Mouse (Mus musculus): ENCODE results near the gene Tmem243.

DNA sequence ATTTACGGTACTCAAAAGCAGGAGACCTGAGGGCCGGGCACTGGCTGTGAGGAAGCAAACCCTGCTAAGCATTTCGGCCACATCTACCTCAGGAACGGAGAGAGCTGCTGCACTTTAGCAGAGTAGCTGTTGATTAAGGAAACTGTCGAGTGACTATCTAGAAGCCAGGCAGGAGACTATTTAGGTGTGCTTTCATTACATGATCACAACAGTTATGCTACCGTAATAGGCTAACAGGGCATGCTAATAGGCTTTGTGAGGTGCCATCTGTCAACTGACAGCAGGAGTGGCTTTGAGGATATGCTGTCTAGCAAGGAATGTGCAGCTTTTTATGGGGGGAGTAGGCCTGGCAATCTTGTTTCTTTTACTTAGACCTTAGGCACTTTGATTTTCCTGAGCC, 13.7 kb downstream of the Tmem243 start:
- TF ChIP-seq CTCF (IDR thresholded peaks at IDR 0.05; ENCODE audit: low read depth, low read length) (no peak), POLR2AphosphoS5 (IDR thresholded peaks at IDR 0.05; ENCODE audit: insufficient replicate concordance, low read depth, low read length) (no peak), GATA1 (IDR thresholded peaks at IDR 0.05; ENCODE audit: borderline replicate concordance, low read length) (no peak), TAL1 (conservative IDR thresholded peaks at IDR 0.05; ENCODE audit: low read depth, low read length) (no peak), GATA2 (IDR thresholded peaks at IDR 0.05; ENCODE audit: borderline replicate concordance, low read depth, low read length) (no peak)
